Mouse (Mus musculus) fat pad, adult 2 months (tissue): ENCODE results near the gene N6amt1.

Experiments used
- DNase-seq: peaks from one replicate; pipeline ENCODE4 v3.0.0-alpha.2; 2011; ENCODE audit warnings: low read depth, low spot score; ENCODE audit errors: extremely low read depth

N6amt1 gene

DNA sequence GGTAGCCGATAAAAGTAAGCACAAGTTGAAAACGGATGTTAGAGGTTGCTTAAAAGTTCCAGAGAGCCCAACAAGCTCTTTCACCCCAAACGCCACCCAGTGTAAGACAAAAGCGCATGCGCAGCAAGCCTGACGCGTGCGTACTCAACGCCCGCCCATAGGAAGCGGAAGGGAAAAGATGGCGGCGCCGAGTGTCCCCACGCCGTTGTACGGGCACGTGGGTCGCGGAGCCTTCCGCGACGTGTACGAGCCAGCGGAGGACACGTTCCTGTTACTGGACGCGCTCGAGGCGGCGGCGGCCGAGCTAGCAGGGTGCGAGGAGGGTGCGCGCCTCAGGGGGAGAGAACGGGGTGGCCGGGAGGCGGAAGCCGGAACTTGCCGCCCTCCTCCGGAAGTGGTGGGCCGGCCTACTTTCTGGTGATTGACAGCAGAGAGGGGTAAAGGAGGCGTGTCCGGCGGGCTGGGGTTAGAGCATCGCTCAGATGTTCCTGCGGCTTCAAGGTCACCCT is at the start of gene N6amt1:
Gene N6amt1 (plus strand): TSS at position 111 of the 509 bp plus-strand sequence.
- no peak for DNase-seq

DNA sequence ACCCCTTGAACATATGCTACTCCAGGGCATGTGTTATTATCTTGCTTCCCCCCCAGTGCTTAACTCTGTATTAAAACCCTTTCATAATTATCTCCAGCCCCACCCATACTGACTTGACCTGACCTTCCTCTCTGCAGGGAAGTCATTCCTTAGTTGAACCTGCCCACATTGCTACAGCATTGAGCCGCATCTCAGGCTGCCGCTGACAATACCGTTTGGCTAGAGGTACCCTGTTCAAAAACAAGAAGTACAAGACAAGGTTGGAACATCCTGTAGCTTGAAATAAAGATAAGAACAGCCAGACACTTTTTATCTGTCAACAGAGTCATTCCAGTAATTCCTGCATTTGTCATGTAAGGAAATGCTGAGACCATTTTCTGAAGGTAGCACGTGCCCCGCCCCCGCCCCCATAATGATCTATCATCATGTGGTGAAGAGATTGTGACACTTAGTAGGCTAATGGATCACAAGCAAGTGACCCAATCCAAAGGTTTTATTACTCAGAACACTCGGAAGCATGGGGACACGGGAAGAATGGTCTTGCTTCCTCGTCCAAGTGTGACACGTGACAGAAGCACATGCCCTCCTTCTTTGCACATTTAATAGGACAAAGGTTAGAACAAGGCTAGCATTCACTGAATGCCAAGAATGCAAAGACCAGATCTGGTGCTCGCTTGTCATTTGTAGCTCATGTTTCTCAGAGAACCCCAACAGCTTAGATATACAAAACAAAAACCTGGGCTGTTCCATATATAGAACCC is 48.6 kb upstream of the N6amt1 start:
- no peak for DNase-seq

DNA sequence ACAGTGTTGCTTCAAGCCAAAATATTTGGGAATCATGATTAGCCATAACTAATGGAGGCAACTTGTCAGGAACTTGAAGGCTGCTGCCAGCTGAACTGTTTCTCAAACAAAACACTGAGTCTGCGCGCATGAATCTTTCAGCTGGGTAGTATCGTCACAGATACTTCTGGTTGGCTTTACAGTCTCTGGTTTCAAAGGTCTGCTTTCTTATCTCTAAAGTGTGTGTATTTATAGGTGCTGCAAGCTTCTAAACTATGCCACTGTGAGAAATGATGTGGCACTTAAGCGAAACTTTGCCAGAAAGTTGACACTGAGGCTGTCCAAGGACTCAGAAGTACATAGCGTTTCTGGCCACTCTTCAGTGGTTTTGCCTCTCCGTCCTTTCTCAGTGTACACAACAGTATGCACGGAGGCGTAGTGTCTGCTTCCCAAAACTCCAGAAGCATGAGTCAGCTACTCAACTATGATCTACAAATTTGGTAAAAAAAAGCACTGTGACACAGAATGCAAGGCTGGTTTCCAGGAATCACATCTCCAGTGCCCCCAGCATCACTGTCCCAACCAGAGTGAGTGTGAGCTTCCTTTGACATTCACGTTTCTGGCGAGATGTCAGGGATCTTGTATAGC is 46.8 kb upstream of the N6amt1 start:
- DNase-seq = no peak

DNA sequence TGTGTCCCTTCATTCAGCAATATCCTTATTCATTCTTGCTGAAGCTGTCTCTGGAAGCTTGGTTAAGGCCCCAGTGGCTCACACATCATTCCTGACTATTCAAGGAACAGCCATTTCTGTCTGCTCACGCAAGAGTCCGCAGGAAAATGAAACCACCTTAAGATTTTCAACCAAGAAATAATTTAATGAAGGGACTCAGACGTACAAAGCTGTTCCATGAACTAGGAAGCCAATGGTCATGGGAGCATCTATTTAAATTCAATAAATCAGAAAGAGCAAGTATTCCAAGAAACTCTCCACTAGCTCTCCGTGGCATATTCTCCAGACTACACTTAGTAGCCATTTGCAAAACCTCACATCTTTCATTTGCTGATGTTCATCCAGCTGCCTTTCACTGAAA is 43.3 kb upstream of the N6amt1 start:
- DNase-seq = no peak

DNA sequence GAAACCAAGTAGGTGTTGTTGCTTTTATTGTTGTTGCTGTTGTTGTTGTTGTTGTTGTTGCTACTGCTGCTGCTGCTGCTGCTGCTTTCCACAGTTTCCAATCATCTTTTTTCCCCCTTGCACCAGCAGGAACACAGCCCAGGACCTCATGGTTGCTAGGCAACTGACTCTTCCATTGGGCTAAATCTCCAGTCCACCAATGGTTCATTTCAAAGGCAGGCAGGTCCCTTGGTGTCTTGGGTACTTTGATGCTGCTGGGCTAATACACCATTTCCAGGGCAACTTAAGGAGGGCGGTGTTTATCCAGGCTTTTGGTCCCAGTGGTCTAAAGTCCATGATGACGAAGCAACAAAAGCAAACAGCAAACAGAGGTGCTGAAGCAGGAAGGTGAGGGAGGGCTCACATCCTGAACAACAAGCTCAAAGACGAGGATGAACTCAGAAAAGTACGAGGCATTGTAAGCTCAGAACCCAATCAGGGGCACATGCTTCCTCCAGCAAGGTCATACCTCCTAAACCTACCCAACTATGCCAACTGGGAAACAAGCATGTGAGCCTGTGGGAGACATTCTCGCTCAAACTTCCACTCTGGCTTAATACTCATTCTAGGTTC is 35.7 kb upstream of the N6amt1 start:
- no peak for DNase-seq

DNA sequence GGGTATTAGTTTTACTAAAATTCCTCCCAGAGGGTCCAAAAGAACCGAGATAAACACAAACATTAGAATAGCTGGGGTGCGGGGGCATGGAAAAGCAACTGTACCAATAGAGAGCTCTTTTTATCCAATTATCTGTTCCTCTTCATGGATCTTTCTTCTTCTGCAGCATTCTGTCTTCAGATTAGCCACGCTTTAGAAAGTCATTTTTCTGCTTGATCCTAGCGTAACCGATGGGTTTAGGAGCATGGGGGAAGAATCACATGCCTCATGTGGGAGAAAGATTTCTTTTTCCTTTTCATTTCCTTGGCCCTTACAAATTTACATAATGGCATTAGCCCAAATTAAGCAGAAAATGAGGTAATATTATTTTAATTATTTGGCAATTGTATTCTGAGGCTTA is 35.0 kb upstream of the N6amt1 start:
- DNase-seq = no peak

DNA sequence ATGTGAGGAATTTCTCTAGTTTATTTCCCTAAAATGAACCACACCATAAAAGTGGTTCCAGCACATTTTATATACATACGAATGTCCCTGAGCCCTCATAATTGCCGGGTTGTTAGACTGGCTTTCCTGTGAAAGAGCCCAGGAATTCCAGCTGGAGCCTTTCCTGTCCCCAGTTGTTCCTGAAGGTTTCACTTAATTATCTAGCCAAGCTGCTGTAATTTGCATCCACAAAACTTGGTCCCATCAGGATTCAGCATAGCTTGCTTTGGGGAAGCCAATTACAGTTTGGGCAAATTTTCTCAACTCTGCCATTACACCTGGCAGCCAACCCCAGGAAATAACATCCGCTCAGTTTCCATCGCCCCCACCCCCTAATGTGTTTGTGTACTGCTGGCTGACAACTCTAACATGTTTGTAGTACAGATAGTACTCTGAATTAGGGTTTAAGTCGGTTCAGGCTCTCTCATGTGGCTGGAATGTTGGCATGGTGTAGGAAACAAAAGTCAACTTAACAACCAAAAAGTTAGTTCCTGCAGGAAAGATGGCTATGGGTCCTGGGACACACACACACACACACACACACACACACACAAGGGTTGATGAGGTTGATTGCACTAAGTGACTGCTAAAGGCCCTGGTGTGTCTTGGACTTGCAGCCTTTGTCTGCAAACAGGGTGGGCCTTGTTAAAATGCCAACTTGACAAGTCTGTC is 34.3 kb upstream of the N6amt1 start:
- no peak for DNase-seq

DNA sequence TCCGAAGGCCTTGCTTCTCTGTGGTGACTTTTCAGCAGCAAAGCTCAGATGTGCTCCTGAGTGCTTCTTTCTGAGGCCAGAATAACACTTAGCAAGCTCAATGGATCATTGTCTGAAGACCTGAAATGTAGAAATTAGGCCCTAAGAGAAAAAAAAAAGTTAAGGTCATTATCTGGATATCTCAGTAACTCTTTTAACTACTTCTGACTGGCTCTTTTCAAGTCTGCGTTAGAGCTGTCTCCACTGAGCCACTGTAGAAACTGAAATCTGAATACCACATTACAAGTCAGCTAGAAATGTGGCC is 33.8 kb upstream of the N6amt1 start:
- no peak for DNase-seq

DNA sequence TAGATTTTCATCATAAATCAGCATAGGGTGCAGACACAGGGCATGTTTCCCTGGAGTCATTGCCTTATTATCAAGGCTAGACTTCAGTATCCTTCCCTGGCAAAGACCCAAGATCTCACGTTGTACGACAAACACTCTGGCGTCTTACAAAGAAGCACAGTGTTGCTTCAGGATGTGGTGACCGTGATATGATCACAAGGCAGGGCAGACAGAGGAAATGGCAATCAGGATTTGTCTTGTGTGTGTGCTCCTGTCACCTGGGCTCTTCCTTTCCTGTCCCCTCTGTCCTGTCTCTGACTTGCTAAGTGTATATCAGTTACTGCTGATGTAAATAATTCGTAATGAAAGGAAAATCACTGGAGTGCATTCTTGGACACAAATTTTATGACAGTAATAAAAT is 29.4 kb upstream of the N6amt1 start:
- no peak for DNase-seq

DNA sequence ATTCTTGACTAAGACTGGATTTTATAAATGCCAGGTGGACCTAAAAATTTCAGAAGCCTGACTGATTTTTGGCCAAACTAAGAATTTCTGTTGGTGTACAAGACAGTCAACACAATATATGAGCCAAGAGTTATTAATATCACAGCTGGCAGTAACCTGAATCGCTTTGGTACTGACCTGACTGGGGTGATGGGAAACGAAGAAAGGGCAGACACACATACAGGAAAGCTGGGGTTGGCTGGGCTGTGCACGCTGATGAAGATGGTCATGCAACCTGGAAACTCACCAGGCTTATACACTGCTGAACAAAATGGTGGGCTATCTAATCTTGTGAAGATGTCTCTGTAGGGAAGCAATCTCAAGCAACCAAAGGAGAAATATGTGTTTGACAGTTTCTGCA is 24.0 kb upstream of the N6amt1 start:
- no peak for DNase-seq

DNA sequence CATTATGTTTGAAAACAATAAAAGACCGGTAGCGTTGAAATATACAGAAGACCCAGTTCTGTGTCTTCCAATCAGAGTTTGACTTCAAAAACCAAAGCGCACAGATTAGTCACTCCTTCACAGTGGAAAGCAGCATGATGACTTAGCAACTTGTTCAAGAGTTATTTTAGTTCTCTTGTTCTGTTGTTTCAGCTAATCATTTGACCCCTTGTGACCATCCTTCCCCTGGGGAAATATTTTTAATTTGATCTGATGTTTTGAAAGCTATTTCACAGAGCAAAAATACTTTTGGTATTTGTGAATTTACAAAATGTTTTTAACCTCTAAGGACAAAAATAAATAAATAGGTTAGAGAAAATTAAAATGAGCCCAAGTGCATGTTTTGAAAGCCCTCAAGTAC is 19.2 kb upstream of the N6amt1 start:
- no peak for DNase-seq

DNA sequence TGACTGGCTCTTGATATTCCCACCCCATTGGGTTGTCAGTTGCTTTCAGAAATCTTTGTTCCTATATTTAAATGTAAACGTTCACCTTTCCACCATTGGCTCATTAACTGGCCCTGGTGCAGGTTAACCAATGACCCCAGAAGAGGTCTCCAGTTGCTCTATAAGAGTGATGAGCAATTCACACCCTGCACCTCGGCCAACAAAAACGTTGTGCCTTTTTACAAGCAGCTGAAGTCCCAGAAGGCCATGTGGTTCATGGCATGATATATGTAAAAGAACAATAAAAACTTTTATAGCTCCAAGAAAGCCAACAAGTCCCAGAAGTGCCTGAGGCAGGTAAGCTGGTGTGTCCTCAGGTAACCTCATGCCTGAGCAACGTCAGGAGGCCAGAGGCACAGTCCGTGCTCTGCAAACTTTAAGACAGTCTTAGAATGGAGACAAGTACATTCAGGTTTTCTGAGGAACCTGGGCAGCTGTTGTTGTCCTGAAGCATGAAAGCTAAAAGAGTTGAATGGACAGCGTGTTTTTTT is 12.9 kb upstream of the N6amt1 start:
- no peak for DNase-seq

DNA sequence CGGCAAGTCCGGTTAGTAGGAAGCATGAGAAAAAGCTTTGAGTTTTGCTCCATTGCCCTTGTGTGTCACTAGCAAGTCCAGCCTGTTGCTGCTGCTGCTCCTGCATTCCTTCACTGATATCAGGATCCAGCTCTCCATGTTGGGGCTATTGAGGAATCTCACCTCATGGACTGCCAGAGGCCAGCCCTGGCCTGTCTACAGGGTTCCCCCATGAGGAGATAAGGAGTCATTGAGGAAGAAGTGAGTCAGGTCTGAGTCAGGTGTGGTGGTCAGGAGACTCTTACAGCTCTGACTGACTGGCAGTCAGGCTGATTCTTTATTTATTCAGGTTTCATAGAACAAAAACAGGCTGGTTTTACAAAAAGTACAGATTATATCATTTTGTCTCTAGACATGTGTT is 5.9 kb upstream of the N6amt1 start:
- DNase-seq = no peak

DNA sequence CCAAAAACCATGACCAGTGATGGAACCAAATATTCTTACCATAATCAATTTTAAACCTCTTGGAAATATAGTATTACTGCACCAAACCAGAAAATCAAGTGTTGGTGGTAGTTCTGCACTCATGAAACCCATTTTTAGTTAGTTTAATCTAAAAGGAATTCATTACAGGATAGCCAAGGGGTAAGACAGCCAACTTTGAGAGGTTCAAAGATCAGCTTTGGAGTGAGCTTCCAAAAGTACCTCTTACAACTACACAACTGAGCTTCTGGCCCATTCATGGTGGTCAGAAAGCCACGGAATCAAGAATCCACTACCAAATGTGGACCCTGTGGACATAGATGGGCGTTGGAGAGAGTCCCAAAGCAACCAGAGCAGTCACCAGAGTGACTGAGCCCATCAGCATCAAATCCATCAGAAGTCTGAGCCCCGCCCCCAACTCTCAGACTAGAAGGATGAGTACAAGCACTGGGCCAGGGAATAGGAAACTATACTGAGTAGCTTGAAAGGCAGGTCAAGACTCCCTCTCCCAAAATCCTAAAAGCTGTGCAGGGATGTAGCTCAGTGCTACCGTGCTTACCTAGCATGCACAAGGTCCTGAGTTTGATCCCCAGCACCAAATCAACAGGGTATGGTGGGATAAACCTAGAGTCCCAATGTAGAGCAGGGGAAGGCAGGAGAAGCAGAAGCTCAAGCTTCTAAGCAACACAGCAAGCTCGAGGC is 2.4 kb upstream of the N6amt1 start:
- DNase-seq = no peak

DNA sequence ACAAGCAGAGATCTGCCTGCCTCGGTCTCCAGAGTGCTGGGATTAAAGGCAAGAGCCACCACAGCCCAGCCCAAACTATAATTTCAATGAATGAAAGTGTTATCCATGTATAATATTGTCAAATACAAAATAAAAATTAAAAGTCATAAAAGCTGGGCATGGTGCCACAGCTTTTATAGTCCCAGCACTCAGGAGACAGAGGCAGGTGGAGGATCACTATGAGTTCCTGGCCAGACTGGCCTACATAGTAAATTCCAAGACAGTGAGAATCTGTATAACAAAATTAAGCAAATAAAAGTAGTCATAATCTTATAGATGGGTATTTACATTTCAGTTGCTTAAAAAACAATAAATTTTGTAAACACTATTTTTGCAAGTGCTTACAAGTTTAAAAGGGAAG is 380 bp upstream of the N6amt1 start:
- DNase-seq = no peak

DNA sequence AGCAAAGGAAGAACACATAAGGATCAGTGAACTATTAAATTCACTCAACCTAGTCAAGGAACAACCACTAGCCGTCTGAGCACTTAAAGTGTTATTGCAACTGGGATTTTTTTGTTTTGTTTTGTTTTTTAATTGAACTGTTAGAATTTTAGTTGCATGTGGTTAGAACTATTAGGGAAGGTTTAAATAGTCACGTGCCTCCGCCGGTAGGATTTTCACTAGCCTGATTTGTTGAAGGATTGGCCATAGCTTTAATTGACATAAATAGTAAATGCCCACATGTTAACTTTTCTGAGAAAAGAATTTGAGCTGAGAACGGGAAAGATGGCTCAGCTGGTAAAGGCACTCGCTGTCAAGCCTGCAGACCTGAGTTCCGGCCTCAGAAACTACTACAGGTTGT is 763 bp downstream of the N6amt1 start:
- no peak for DNase-seq

DNA sequence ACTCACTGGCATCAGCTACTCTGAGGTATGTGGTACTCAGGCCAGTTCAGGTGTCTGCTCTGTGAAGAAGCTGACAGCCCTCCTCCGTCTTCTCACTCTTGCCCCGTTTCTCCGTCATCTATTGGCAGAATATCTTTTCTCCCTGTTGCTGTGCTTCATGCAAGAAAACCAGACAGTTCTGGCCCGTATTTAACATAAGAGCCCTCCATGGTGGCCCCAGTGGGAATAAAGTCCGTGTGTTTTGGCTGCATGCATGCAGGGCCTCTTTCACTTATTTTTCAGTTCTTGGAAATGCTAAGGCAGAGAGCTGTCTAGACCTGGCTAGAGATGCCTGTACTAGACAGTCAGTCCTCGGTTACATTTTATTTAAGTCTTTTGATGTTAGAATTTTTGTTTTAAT is 6.1 kb downstream of the N6amt1 start:
- DNase-seq = no peak

DNA sequence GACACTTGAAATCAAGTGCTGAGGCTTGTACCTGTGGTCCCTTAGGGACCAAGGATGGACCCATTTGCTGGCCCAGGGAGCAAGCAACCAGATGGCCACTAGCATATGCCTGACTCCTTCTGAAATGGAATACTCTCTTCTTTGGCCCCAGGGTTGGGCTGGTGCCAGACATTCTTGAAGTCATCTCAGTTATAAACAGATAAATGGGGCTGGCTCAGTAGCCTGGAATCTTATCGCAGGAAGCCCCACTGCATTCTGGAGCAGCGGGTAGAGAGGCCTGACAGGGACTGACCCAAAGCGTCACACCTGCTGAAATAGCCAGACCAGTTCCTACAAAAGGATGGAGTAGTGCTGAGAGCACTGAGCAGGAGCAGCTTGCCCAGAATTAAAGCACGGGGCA is 10.2 kb downstream of the N6amt1 start:
- DNase-seq = no peak

DNA sequence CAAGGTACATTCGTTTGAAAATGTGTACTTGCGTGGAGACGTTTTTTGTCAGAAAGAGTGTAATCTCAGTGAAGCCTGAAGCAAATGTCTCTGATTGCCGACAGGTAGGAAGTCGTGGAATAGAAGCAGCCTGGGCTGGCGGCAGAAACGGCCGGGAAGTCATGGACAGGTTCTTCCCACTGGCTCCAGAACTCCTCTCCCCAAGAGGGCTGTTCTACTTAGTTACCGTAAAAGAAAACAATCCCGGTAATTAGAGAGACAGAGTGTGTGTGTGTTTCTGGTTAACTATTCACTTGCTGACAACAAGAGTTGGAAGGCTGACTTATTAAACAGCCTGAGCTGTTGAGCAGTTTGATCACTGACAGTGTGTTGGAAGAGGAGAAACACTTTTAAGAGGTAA is 12.1 kb downstream of the N6amt1 start:
- DNase-seq = no peak

DNA sequence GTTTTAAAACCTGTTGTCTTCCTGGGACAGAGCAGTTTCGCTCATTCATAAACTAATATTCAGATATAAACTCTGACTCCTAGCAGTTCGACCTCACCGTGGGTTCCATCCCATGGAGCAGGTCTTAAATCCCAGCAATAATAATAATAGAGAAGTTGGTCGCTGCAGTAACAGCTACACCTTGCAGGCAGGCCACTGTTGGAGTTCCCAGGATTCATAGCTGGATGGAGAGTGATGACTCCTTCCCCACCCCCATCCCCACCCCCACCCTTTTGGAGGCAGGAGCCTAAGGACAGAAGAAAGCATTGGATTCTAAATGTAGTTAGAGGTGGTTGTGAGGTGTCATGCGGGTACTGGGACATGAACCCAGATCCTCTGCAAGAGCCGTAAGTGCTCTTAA is 12.5 kb downstream of the N6amt1 start:
- DNase-seq = no peak

DNA sequence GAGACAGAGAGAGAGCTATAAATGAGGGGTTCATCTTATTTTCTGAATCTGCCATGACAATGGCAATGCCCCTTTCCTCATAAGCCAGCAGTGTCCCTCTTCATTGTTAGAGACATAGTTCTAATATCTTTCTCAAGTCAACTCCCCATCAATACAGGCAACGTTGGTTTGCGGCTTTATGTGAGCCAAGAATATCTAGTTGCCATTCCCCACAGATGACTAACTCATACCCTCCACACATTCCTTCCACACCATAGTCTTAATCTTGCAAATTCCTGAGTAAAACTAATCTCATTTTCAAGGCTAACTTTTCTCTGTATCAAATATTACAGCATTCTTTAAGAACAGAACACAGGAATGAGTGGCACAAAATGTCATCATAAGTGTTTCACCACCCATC is 29.0 kb downstream of the N6amt1 start:
- no peak for DNase-seq
